Mouse (Mus musculus) lung, embryonic 14.5 days (tissue): ENCODE results near the gene Gjc2. TPM values are rescaled to one million over a fixed set of nuclear protein-coding genes. Genes with fewer than 3 reads are reported as not detected.
"Not testable (repeated sequence)": the region's sequence is repeated elsewhere in the genome, so short reads cannot be mapped to it uniquely, and the experiment has no call there.

Experiments used
- ATAC-seq: fragments of 200-750 bp; cut with Nextera tagmentation; 2 replicates; pipeline ENCODE4 v1.8.0; 2017; ENCODE audit warnings: mild to moderate bottlenecking, moderate TSS enrichment, moderate library complexity; ENCODE audit not compliant: insufficient read depth
- DNase-seq: peaks from one replicate; pipeline ENCODE4 v3.0.0-alpha.2; 2015
- H3K27ac ChIP-seq: fragments of 300-500 bp; sonication (generic); 2 replicates; pipeline ENCODE4 v1.5.1; 2014; ENCODE audit warnings: low read depth, mild to moderate bottlenecking, moderate library complexity
- H3K27me3 ChIP-seq: fragments of 300-500 bp; sonication (generic); 2 replicates; pipeline ENCODE4 v1.6.1; 2014; ENCODE audit warnings: low read length, control low read depth; ENCODE audit not compliant: insufficient read depth
- H3K36me3 ChIP-seq: fragments of 300-500 bp; sonication (generic); 2 replicates; pipeline ENCODE4 v1.6.1; 2014; ENCODE audit warnings: control low read depth; ENCODE audit not compliant: insufficient read depth
- H3K4me1 ChIP-seq: fragments of 300-500 bp; sonication (generic); 2 replicates; pipeline ENCODE4 v1.6.1; 2014; ENCODE audit warnings: antibody characterized with exemption, control low read depth; ENCODE audit not compliant: insufficient read depth
- H3K4me2 ChIP-seq: fragments of 300-500 bp; sonication (generic); 2 replicates; pipeline ENCODE4 v1.6.1; 2014; ENCODE audit warnings: mild to moderate bottlenecking
- H3K4me3 ChIP-seq: fragments of 300-500 bp; sonication (generic); 2 replicates; pipeline ENCODE4 v1.5.1; 2014; ENCODE audit warnings: low read depth, low read length
- H3K9ac ChIP-seq: fragments of 300-500 bp; sonication (generic); 2 replicates; pipeline ENCODE4 v1.6.1; 2014
- H3K9me3 ChIP-seq: fragments of 300-500 bp; sonication (generic); 2 replicates; pipeline ENCODE4 v1.6.1; 2016; ENCODE audit warnings: low read depth, low read length, control low read depth
- CTCF ChIP-seq: IDR thresholded peaks from 2 replicates; pipeline ENCODE4 v1.5.1; 2016; ENCODE audit warnings: antibody characterized with exemption, low read depth
- WGBS: fragments of 180-500 bp; shearing (Covaris S2); extraction: QIAGEN DNeasy Blood & Tissue Kit; methylation state at CpG from one replicate; pipeline ENCODE4 v1.1.7; 2014; 5-methylcytosine and 5-hydroxymethylcytosine counted together
- polyA plus RNA-seq: library from polyadenylated mRNA; unstranded; fragments of >200 nt; fragmentation: Nextera tagmentation; extraction: Ambion mirVana; gene quantifications from 2 replicates; pipeline ENCODE4 v1.2.1, GENCODE M21; 2014

Gene Gjc2
- polyA plus RNA-seq, 1 experiment from 2014 or later = 0.34 TPM

DNA sequence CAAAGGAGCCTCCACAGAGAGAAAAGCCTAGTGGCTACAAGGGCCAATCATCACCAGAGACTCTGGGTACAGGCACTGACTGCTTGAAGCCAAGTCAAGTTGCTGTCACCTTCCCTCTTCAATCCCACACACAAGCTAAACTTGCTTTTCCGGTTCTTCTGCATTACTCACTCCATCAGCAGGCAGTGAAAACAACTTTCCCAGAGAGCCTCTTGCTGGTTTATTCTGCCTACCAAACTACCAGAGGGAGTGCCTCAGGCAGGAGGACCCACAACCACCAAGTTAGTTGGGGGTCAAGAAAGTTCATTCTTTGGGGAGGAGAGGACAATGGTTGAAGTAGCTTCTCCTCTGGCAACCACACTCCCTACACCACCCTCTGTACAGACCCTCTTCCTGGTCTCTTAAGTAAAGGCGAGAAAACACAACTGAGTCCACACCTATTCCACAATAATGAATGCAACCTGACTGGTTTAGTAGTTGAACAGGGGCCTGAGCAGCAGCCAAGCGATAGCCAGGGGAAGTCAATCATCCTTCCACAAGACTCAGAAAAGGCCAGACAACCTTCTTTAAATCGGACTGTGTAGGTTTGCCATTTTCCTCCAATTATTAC is 35.5 kb upstream of the Gjc2 start:
- no peak overlapping the region for H3K4me3 ChIP-seq
- TF ChIP-seq CTCF = no peak
- H3K4me2 ChIP-seq = peak overlapping the region; percentile 37
- peaks cover 57% of the 10 kb centered on the region for H3K36me3 ChIP-seq
- ATAC-seq = peak; percentile 77
- H3K27ac ChIP-seq = peak overlapping the region; percentile 51
- WGBS = 65% methylated on average over 4 of the region's 4 CpGs
- DNase-seq = peak; percentile 79
- H3K9ac ChIP-seq = no peak overlapping the region
- H3K27me3 ChIP-seq = no peaks in the 10 kb centered on the region
- H3K4me1 ChIP-seq = peaks cover 11% of the 10 kb centered on the region; the same call in 1 of the 2 replicates
- no peaks in the 10 kb centered on the region for H3K9me3 ChIP-seq

DNA sequence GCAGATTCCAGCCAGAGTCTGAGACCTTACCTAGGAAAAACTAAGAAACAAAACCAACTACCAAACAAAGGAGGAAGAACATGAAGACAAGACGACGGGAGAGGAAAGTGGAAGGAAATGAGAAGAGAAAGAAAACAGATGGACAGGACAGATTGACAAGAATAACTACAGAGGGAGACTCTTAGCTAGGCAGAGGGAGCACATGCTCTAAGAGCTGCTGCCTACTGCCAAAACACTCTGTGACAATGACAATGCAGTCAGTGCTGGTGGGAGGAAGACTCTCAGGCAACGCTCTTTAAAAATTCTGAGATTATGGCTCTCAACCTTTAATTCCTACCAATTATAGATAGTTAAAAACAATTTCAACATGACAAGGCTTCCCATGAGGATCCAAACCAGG is 33.9 kb upstream of the Gjc2 start:
- H3K27ac ChIP-seq = no peak overlapping the region
- H3K9ac ChIP-seq = no peak overlapping the region
- DNase-seq (no peak), ATAC-seq (no peak)
- H3K27me3 ChIP-seq = no peaks in the 10 kb centered on the region
- no peak overlapping the region for H3K4me2 ChIP-seq
- 74% methylated on average over 3 of the region's 3 CpGs for WGBS
- TF ChIP-seq CTCF = no peak
- peaks cover 65% of the 10 kb centered on the region for H3K36me3 ChIP-seq
- no peak overlapping the region for H3K4me3 ChIP-seq
- no peaks in the 10 kb centered on the region for H3K9me3 ChIP-seq
- H3K4me1 ChIP-seq = peaks cover 11% of the 10 kb centered on the region; the same call in 1 of the 2 replicates

DNA sequence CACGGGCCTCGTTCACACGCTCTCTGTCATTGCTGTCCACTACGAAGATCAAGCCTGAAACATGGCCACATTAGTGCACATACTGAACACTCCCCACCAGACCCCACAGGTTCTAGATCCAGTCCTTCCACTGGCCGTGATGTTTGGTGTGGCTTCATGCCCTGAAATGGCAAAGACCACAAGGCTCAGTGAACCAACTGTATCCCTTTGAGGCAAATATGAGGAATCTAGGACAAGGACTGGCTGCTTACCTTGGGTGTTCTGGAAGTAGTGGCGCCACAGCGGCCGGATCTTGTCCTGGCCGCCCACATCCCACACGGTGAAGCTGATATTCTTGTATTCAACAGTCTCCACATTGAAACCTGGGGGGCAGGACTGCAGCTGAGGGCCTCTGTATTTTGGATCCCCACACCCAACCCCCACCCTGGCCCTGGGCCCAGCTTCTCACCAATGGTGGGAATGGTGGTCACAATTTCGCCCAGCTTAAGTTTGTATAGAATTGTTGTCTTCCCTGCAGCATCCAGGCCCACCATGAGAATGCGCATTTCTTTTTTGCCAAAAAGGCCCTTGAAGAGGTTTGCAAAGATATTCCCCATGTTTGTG is 30.0 kb upstream of the Gjc2 start:
- no peak for DNase-seq
- no peak overlapping the region for H3K4me2 ChIP-seq
- 89% methylated on average over 12 of the region's 12 CpGs for WGBS
- H3K4me3 ChIP-seq = no peak overlapping the region
- no peaks in the 10 kb centered on the region for H3K9me3 ChIP-seq
- peaks cover 70% of the 10 kb centered on the region for H3K36me3 ChIP-seq
- H3K9ac ChIP-seq = no peak overlapping the region
- no peak for ATAC-seq
- no peak for TF ChIP-seq CTCF
- no peaks in the 10 kb centered on the region for H3K27me3 ChIP-seq
- no peak overlapping the region for H3K27ac ChIP-seq
- no peaks in the 10 kb centered on the region for H3K4me1 ChIP-seq

DNA sequence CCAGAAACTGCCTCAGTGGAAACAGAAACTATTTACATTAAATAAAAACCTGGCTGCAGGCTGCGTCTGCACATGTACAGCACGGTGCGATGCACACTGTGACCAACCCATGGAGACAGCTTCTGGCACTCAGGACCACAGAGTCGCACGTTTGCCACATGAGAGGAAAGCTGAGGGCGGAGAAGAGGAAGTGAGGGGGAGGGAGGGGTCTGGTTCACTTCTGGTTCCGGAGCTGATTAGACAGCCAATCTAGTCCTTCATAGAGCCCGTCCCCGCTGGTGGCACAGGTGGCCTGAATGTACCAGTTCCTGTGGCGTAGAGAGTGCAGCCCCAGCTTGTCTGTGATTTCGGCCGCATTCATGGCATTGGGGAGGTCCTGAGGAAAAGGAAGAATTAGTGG is 29.3 kb upstream of the Gjc2 start:
- H3K4me1 ChIP-seq, H3K27me3 ChIP-seq, H3K27ac ChIP-seq, ATAC-seq, H3K4me2 ChIP-seq, DNase-seq, H3K9me3 ChIP-seq, H3K9ac ChIP-seq, H3K4me3 ChIP-seq: not testable (repeated sequence)
- H3K36me3 ChIP-seq = peaks cover 66% of the 10 kb centered on the region
- WGBS = 74% methylated on average over 12 of the region's 12 CpGs

DNA sequence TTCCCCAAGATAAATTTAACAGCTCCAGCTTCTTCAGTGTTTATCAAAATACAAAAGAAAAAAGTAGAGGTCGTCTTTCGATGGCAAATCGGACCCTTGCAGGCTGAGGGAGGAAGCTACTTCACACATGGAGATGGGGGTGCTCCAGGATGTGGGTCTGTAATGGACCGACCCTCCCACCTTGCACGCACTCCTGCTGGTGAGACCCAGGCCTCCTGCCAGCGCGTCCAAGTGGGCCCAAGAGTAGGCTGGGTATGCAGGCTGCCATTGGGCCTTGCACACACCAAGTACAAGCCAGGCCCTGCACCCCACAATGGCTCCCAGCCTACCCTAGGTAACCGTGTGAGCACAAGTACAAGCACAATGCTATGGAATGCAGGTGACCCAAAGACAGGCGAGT is 28.5 kb upstream of the Gjc2 start:
- H3K36me3 ChIP-seq = peaks cover 61% of the 10 kb centered on the region
- not testable (repeated sequence) for H3K27ac ChIP-seq, H3K9me3 ChIP-seq, DNase-seq, H3K9ac ChIP-seq, ATAC-seq, H3K4me1 ChIP-seq, H3K27me3 ChIP-seq, H3K4me2 ChIP-seq, H3K4me3 ChIP-seq
- WGBS = 82% methylated on average over 9 of the region's 9 CpGs

DNA sequence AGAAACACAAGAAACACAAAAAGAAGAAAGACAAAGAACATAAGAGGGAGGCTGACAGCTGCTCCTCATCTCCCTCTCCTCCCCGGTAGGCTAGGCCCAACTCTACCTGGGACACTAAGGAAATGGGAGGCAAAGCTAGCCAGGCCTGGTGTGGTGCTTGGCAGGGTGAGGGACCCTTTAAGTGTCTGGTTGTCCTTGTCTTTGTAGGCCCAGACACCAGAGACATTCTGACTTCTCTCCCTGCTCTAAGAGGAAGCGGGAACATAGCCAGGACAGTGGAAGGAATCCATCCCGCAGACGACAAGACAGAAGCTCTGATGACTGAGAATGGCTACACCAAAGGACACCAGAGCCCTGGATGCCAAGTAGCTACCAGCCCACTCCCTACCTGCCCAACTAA is 27.0 kb upstream of the Gjc2 start:
- Histone ChIP-seq H3K9ac (no peak overlapping the region), H3K9me3 (no peaks in the 10 kb centered on the region), H3K4me2 (no peak overlapping the region), H3K4me3 (no peak overlapping the region), H3K4me1 (no peaks in the 10 kb centered on the region), H3K27me3 (no peaks in the 10 kb centered on the region), H3K36me3 (peaks cover 68% of the 10 kb centered on the region), H3K27ac (no peak overlapping the region)
- 81% methylated on average over 4 of the region's 4 CpGs for WGBS
- no peak for TF ChIP-seq CTCF
- no peak for ATAC-seq
- DNase-seq = no peak

DNA sequence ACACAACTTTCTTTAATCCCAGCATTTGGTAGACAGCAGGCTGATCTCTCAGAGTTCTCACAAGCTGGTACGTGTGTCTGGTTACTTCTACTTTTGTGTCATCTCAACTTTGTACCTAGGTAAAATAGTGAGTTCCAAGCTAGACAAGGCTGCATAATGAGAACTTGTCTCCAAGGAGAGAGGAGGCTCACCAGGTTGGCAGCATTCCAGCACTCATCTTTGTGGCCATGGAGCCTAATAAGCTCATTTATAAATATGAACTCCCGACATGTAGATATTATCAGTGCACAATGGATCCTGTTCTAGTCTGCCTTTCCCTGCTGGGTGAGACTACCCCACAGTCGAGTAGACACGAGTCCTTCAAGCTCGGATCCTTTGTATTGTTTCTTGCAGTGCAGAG is 26.6 kb upstream of the Gjc2 start:
- H3K27me3 ChIP-seq = no peaks in the 10 kb centered on the region
- WGBS = 59% methylated on average over 5 of the region's 5 CpGs
- no peak overlapping the region for H3K9ac ChIP-seq
- no peak overlapping the region; the same call in 1 of the 2 replicates for H3K27ac ChIP-seq
- ATAC-seq (no peak), DNase-seq (peak; percentile 57)
- no peaks in the 10 kb centered on the region for H3K9me3 ChIP-seq
- H3K36me3 ChIP-seq = peaks cover 68% of the 10 kb centered on the region
- no peaks in the 10 kb centered on the region for H3K4me1 ChIP-seq
- TF ChIP-seq CTCF = no peak
- H3K4me2 ChIP-seq = peak overlapping the region; percentile 85
- H3K4me3 ChIP-seq = peak overlapping the region; percentile 91; the same call in 1 of the 2 replicates
